Mouse (Mus musculus): ENCODE data around the gene Tfap2e.

DNA sequence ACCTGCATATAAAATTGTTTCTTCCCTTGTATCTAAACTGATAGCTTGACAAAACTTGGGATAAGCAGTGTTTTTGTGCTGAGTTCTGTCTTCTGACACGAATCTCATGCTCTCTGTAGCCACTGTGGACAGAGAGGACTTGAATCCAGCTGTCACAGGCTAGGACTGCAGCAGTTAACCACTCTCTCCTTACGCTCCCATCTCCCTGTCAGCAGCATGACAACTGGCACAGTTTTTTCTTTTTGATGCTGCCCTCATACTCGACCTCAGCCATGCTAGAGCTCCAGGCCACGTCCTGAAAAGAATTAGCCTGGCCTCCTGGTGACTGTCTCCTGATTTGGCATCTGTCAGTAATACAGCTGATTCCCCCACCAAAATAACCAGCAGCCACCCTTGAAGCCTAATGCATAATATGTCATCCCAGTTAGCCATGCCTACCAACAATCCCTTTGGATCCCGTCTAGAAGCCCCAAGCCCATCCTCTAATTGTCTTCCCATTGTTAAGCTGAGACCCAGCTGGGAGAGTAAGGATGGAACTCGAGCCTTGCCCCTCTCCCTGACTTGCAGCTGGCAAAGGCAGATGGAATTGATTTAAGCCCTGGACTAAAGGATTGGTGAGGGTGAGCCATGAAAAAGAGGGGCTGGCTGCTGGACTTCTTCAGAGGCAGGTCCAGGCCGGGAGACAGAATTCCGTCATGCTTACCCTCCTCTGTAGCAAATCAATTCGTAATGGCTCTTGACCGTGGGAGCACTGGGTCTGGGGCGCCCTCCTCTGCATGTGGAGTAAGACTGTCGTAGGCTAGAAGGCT is 29.2 kb downstream of the Tfap2e start:
- TF ChIP-seq CTCF (IDR thresholded peaks at IDR 0.05; ENCODE audit: extremely low read depth, insufficient read depth, low read length): no peak
- TF ChIP-seq POLR2A (IDR thresholded peaks at IDR 0.05; ENCODE audit: extremely low read depth, insufficient read depth, low read length): no peak

Data from cortical plate, adult 2 months (tissue).